Mouse (Mus musculus) lung, adult 2 months (tissue): ENCODE measurements around the gene Cacna1e. TPM values are rescaled to one million over a fixed set of nuclear protein-coding genes. Genes with fewer than 3 reads are reported as not detected.

Experiments used
- DNase-seq: peaks from one replicate; pipeline ENCODE4 v3.0.0; 2022
- H3K4me1 ChIP-seq: fragments of 200-500 bp; 2 replicates; pipeline ENCODE4 v1.6.1; 2011; ENCODE audit warnings: low read length; ENCODE audit not compliant: control insufficient read depth, insufficient read depth
- H3K4me3 ChIP-seq: fragments of 200-500 bp; replicated peaks from 2 replicates; pipeline ENCODE3; 2011; ENCODE audit warnings: low read depth, mild to moderate bottlenecking, control low read depth, low read length; ENCODE audit errors: extremely low read depth
- CTCF ChIP-seq: fragments of 200-500 bp; IDR thresholded peaks from 2 replicates; pipeline ENCODE4 v1.5.1; 2011; ENCODE audit warnings: mild to moderate bottlenecking, low read length, control low read depth; ENCODE audit not compliant: insufficient read depth
- POLR2A ChIP-seq: fragments of 200-500 bp; IDR thresholded peaks from 2 replicates; pipeline ENCODE4 v1.6.1; 2011; ENCODE audit warnings: low read depth, mild to moderate bottlenecking, control low read depth, low read length, borderline replicate concordance; ENCODE audit errors: extremely low read depth
- WGBS: fragments of 180-500 bp; shearing (Covaris S2); methylation state at CpG from one replicate; pipeline ENCODE4 v1.1.7; 2018; 5-methylcytosine and 5-hydroxymethylcytosine counted together
- polyA plus RNA-seq: library from polyadenylated mRNA; depleted of rRNA; stranded (reverse); fragments of >200 nt; gene quantifications from 2 replicates; pipeline ENCODE4 v1.2.3, GENCODE M21; 2012

The Cacna1e gene
- polyA plus RNA-seq, 1 experiment = 0.41 TPM

DNA sequence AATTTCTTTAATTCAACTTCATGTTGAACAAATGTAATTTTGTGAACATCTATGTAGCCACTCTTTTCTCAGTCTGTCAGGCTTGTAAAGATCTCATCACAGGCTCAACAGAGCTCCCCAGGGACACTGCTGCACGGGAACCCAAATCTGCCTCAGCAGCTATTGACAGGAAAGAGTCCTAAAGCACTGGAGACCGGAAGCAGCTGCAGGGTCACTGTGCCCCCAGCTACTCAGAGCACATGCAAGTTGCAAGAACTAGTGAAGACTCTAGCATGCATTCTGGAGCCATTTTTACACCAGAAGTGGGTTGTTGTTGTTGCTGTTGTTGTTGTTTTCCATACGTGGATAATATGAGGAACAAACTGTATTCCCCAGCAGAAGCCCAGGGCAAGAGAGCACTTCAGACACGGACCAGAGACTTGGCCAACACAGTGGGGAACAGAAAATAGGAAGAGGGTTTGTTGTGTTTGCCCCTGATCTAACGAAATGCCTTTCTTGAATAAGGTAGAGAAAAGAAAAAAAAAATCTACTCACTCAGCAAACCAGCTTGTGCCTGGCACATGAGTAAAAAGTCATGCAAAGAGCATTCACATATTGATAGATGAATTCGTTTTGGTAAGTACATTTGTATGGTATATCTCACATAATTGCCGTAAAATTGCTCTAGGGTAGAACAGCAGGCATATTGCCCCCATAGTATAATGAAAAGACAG is 266.4 kb downstream of the Cacna1e start:
- DNase-seq = no peak
- Histone ChIP-seq H3K4me1 (no peaks in the 10 kb centered on the region), H3K4me3 (no peak overlapping the region)
- TF ChIP-seq CTCF = no peak
- TF ChIP-seq POLR2A = no peak
- WGBS = 47% methylated on average over 7 of the region's 7 CpGs

DNA sequence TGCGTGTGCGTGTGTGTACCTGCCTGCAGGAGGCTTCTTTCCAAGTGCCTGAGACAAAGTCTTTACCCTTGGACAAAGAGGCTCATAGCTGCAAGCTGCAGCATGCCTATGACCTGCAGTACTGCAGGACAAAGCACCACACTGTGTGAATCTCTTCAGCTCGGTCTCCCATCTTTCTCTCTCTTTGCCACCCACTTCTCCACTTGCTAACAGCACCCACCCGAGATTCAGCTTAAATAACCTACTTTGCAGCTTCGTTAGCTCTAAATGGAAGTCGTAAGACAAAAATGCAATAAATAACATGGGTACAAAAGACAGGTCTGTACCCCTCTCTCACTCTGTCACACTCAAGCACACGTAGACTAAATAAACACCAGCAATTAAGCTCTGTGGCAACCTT is 268.5 kb downstream of the Cacna1e start:
- TF ChIP-seq POLR2A = no peak
- no peak for TF ChIP-seq CTCF
- 67% methylated on average over 7 of the region's 7 CpGs for WGBS
- H3K4me1 ChIP-seq = no peaks in the 10 kb centered on the region
- no peak overlapping the region for H3K4me3 ChIP-seq
- no peak for DNase-seq

DNA sequence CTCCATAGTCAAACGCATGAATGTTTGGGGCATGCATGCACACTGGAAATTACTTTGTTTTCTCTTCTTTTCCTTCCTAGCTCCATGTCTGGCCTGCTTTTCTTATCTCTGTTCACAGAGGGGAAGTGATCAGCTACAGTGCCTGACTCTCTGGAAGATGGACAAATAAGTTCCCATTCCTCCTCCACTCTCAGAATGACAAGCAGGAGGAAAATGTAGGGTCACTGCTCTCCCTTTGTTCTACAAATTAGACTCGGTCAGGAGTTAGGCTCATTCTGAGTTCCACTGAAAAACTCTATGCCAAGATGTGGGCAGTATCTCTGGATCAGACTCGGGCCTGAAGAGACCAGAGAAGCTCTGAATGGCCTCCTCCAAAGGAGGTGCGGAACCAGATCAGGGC is 275.8 kb downstream of the Cacna1e start:
- WGBS = 51% methylated on average over 4 of the region's 4 CpGs
- TF ChIP-seq POLR2A (no peak), CTCF (no peak)
- no peaks in the 10 kb centered on the region for H3K4me1 ChIP-seq
- DNase-seq = no peak
- no peak overlapping the region for H3K4me3 ChIP-seq

DNA sequence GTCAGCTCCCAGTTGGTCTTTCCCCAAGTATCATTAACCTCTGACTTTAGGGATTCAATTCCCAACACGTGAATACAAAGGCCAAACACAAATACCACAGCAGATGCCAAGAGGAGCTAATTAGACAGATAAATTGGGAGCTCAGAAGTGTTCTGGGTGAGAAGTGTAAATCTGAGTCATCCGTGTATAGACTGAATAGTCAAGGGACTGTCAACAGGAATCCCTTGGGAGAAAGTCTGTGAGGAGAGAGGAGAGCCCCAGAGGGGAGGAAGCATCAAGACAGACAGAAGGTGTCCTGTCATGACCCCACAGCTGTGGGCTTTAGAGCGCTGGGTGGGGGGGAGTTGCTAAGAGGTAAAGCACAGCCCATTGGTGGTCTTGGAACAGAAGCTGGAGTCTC is 276.9 kb downstream of the Cacna1e start:
- 61% methylated on average over 3 of the region's 3 CpGs for WGBS
- no peak for TF ChIP-seq POLR2A
- no peak for TF ChIP-seq CTCF
- H3K4me1 ChIP-seq = no peaks in the 10 kb centered on the region
- DNase-seq = no peak
- no peak overlapping the region for H3K4me3 ChIP-seq

DNA sequence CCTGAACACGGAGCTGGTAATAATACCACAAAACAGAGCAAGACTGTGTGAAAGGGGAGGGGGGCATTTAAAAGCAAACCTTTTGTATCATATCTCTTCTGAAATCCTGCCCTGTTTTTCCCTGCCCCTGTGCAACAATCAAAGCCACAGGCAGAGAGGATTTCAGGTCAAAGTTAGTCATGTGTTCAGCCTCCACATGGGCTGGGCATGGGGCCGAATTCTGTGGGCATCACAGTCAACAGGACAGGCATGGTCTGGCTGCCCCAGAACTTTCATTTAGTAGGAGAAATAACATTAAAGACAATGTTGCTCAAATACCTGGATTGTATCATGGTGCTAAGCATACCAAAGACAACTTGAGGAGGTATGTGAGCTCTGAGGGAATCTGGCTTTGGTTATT is 278.7 kb downstream of the Cacna1e start:
- WGBS = 89% methylated on average over 2 of the region's 2 CpGs

DNA sequence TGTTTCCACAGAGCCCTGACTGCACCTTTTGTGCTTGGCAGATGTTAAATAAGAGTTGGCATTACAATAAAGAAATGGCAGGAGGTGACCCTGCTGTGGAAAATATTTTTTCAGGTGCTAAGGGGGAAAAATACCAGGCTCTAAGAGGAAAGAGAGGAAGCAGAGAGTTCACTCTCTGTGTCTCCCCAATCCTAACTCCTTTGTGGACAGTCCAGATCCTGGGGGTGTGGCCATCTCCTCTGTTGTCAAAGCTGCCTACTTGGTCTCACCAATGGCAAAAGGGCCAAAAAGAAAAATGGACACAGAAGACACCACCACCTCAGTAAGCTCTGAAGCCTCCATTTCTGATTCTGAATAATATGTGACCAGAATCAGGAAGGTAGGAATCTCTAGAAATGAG is 280.5 kb downstream of the Cacna1e start:
- H3K4me3 ChIP-seq = no peak overlapping the region
- TF ChIP-seq POLR2A (no peak), CTCF (no peak)
- DNase-seq = no peak

More for the DNA sequence above, 278.7 kb downstream of the Cacna1e start:
- no peak overlapping the region for H3K4me3 ChIP-seq
- DNase-seq = no peak
- H3K4me1 ChIP-seq = no peaks in the 10 kb centered on the region
- TF ChIP-seq POLR2A (no peak), CTCF (no peak)

DNA sequence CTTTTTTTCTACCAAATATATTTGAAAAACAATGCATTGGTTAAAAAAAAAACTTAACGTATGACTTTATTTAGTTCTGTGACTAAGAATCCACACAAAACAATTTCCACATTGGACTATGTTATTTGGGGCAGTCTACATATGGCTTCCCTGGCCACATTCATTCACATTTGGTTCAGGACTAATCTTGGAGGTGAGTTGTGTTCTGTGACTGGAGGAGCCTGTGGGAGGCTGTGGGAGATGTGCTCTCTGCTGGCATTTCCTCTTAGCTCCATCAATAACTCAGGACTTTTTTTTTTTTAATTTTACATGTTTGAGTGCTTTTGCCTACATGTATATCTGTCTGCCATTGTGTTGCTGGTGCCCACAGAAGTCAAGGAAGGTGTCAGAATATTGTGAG is 281.8 kb downstream of the Cacna1e start:
- H3K4me3 ChIP-seq = no peak overlapping the region
- DNase-seq = no peak
- TF ChIP-seq POLR2A = no peak
- TF ChIP-seq CTCF = no peak
- WGBS = 88% methylated on average over 1 of the region's 1 CpGs
- H3K4me1 ChIP-seq = no peaks in the 10 kb centered on the region

More for the DNA sequence above, 280.5 kb downstream of the Cacna1e start:
- H3K4me1 ChIP-seq = no peaks in the 10 kb centered on the region

DNA sequence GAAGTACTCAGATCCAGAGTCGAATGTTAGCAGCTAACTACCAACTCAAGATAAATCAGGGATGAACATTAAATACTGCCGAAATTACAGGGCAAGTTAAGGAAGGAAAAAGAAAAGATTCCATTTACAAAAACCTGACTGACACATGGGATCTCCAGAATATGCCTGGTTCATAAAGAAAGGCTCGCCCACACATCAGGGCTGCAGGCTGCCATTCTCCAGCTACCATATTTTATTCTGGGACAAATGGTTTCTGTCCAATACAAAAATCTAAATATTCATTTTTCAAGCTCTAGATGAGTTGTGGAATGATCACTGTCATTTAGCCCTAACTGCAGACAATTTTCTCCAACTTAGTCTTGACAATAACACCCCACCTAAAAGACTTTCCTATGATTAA is 301.8 kb downstream of the Cacna1e start:
- TF ChIP-seq CTCF (no peak), POLR2A (no peak)
- WGBS = 86% methylated on average over 3 of the region's 3 CpGs
- no peak for DNase-seq

DNA sequence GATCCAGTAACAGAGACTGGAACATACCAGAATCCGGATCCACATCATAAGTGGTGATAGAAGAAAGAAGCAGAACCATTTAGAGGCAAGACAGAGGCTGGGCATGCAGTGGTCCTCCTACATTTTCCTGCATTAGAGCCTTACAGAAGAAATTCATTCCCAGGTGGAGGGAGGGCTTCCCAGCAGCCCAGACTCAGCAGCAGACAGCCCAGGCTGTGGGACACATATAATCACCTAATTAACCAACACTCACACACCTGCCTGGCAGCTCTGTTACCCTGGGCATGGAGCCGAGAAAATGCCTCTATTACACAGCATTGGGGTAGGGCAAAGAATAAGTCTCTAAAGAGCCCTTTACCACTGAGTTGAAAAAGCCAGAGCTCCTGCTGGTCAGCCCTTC is 304.4 kb downstream of the Cacna1e start:
- no peak overlapping the region for H3K4me3 ChIP-seq
- TF ChIP-seq CTCF (no peak), POLR2A (no peak)
- DNase-seq = no peak
- 80% methylated on average over 2 of the region's 2 CpGs for WGBS
- no peaks in the 10 kb centered on the region for H3K4me1 ChIP-seq

More for the DNA sequence above, 301.8 kb downstream of the Cacna1e start:
- Histone ChIP-seq H3K4me3 (no peak overlapping the region), H3K4me1 (no peaks in the 10 kb centered on the region)

DNA sequence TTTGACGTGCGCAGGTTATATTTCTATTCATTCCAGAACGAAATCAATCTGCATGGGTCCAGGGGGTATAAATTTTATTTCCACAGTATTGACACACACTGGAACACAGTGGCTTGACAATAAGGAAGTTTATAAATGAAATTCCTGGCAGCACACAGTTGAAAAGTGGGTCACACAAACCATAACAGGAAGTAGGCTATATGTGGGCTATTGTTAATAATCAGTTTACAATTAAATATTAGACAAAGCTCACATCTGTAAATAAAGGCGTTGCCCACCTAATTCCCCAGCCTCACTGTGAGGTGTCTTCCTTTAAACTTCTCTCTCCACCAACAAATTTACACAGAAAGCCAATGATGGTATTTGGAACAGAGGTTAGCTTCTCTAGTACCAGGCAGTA is 305.6 kb downstream of the Cacna1e start:
- no peak for DNase-seq
- 54% methylated on average over 4 of the region's 4 CpGs for WGBS
- Histone ChIP-seq H3K4me1 (no peaks in the 10 kb centered on the region), H3K4me3 (no peak overlapping the region)
- TF ChIP-seq CTCF (no peak), POLR2A (no peak)
